Mouse (Mus musculus) liver, postnatal 0 days (tissue): ENCODE measurements at regions not wholly inside any gene's neighbourhood (a gene's known extent, or its start where the extent isn't known, plus 50 kb on each side); places are given as distances from the start of the nearest gene placed in this dataset.

Source experiments
- ATAC-seq: fragments of 200-750 bp; cut with Nextera tagmentation; 2 replicates; pipeline ENCODE4 v1.8.0; 2017; ENCODE audit warnings: mild to moderate bottlenecking, moderate library complexity
- DNase-seq: peaks from one replicate; pipeline ENCODE4 v3.0.0-alpha.2; 2016
- H3K27ac ChIP-seq: fragments of 300-500 bp; sonication (generic); 2 replicates; pipeline ENCODE4 v1.5.1; 2014; ENCODE audit warnings: antibody characterized with exemption, moderate library complexity, mild to moderate bottlenecking, low read depth
- H3K27me3 ChIP-seq: fragments of 300-500 bp; sonication (generic); 2 replicates; pipeline ENCODE4 v1.6.1; 2014; ENCODE audit warnings: low read length, control low read depth, mixed read lengths; ENCODE audit not compliant: insufficient read depth
- H3K36me3 ChIP-seq: fragments of 300-500 bp; sonication (generic); replicated peaks from 2 replicates; pipeline ENCODE4 v1.6.1; 2014; ENCODE audit warnings: mild to moderate bottlenecking, control low read depth, low read length, moderate library complexity, mixed read lengths; ENCODE audit not compliant: insufficient read depth
- H3K4me1 ChIP-seq: fragments of 300-500 bp; sonication (generic); 2 replicates; pipeline ENCODE4 v1.6.1; 2014; ENCODE audit warnings: antibody characterized with exemption, mild to moderate bottlenecking, control low read depth; ENCODE audit not compliant: insufficient read depth
- H3K4me2 ChIP-seq: fragments of 300-500 bp; sonication (generic); 2 replicates; pipeline ENCODE4 v1.6.1; 2014; ENCODE audit warnings: low read depth, mild to moderate bottlenecking, low read length, moderate library complexity, mixed read lengths
- H3K4me3 ChIP-seq: fragments of 300-500 bp; sonication (generic); 2 replicates; pipeline ENCODE4 v1.5.1; 2014; ENCODE audit warnings: low read depth, low read length
- H3K9ac ChIP-seq: fragments of 300-500 bp; sonication (generic); replicated peaks from 2 replicates; pipeline ENCODE4 v1.6.1; 2014; ENCODE audit warnings: mild to moderate bottlenecking, moderate library complexity
- H3K9me3 ChIP-seq: fragments of 300-500 bp; sonication (generic); 2 replicates; pipeline ENCODE4 v1.6.1; 2016; ENCODE audit warnings: mild to moderate bottlenecking, control low read depth, low read length, mixed read lengths
- CTCF ChIP-seq: sonication (generic); IDR thresholded peaks from 2 replicates; pipeline ENCODE4 v1.5.1; 2016; ENCODE audit warnings: antibody characterized with exemption, low read depth
- EP300 ChIP-seq: IDR thresholded peaks from 2 replicates; pipeline ENCODE4 v1.6.1; 2016; ENCODE audit warnings: antibody characterized with exemption, low read depth, mild to moderate bottlenecking
- WGBS: fragments of 180-500 bp; shearing (Covaris S2); extraction: QIAGEN DNeasy Blood & Tissue Kit; methylation state at CpG from one replicate; pipeline ENCODE4 v1.1.7; 2014; ENCODE audit not compliant: insufficient replicate concordance; 5-methylcytosine and 5-hydroxymethylcytosine counted together

GRCm38 (mm10) chr5:133666473-133666872 lies 433.0 kb upstream of the Castor2 start:
- WGBS, result 29% methylated on average over 6 of the region's 6 CpGs
- Histone ChIP-seq H3K36me3 (no peaks in the 10 kb centered on the region), H3K27ac (no peak overlapping the region), H3K4me2 (no peak overlapping the region), H3K9me3 (no peaks in the 10 kb centered on the region), H3K9ac (no peak overlapping the region), H3K27me3 (no peaks in the 10 kb centered on the region), H3K4me3 (no peak overlapping the region), H3K4me1 (no peaks in the 10 kb centered on the region)
- peak; percentile 32 for DNase-seq
- TF ChIP-seq CTCF, result peak; percentile 38
- no peak for TF ChIP-seq EP300
- no peak for ATAC-seq

GRCm38 (mm10) chr5:133662474-133663256 lies 436.8 kb upstream of the Castor2 start:
- 75% methylated on average over 7 of the region's 7 CpGs for WGBS
- Histone ChIP-seq H3K27me3 (no peaks in the 10 kb centered on the region), H3K4me2 (no peak overlapping the region), H3K9me3 (no peaks in the 10 kb centered on the region), H3K9ac (no peak overlapping the region), H3K4me1 (no peaks in the 10 kb centered on the region), H3K27ac (no peak overlapping the region), H3K36me3 (no peaks in the 10 kb centered on the region), H3K4me3 (no peak overlapping the region)
- DNase-seq (no peak), ATAC-seq (no peak)
- no peak for TF ChIP-seq CTCF
- no peak for TF ChIP-seq EP300

- Histone ChIP-seq H3K4me2 (no peak overlapping the region), H3K36me3 (no peaks in the 10 kb centered on the region), H3K4me1 (no peaks in the 10 kb centered on the region), H3K4me3 (no peak overlapping the region), H3K27ac (no peak overlapping the region), H3K9ac (no peak overlapping the region), H3K9me3 (no peaks in the 10 kb centered on the region), H3K27me3 (no peaks in the 10 kb centered on the region)
- 83% methylated on average over 11 of the region's 11 CpGs for WGBS
- DNase-seq, result no peak
- no peak for ATAC-seq
- TF ChIP-seq CTCF, result no peak
- no peak for TF ChIP-seq EP300
These were observed 439.2 kb upstream of the Castor2 start for GRCm38 (mm10) chr5:133660351-133660750.

- no peak for DNase-seq
- no peaks in the 10 kb centered on the region for H3K4me1 ChIP-seq
- H3K9me3 ChIP-seq, result no peaks in the 10 kb centered on the region
- WGBS, result 84% methylated on average over 8 of the region's 8 CpGs
- H3K27ac ChIP-seq, result no peak overlapping the region
- no peak overlapping the region for H3K4me2 ChIP-seq
- no peak overlapping the region for H3K4me3 ChIP-seq
- ATAC-seq, result no peak
- no peak overlapping the region for H3K9ac ChIP-seq
- no peaks in the 10 kb centered on the region for H3K27me3 ChIP-seq
- no peaks in the 10 kb centered on the region for H3K36me3 ChIP-seq
- TF ChIP-seq CTCF (no peak), EP300 (no peak)
These were observed 442.7 kb upstream of the Castor2 start for GRCm38 (mm10) chr5:133656837-133657236.

GRCm38 (mm10) chr5:133653431-133653830 lies 446.1 kb upstream of the Castor2 start:
- no peak for DNase-seq
- TF ChIP-seq CTCF (no peak), EP300 (no peak)
- H3K27ac ChIP-seq, result no peak overlapping the region
- H3K4me1 ChIP-seq, result no peaks in the 10 kb centered on the region
- WGBS, result 61% methylated on average over 1 of the region's 1 CpGs
- no peaks in the 10 kb centered on the region for H3K36me3 ChIP-seq
- ATAC-seq, result no peak
- no peaks in the 10 kb centered on the region for H3K9me3 ChIP-seq
- no peak overlapping the region for H3K9ac ChIP-seq
- H3K4me3 ChIP-seq, result no peak overlapping the region
- no peaks in the 10 kb centered on the region for H3K27me3 ChIP-seq
- H3K4me2 ChIP-seq, result no peak overlapping the region

GRCm38 (mm10) chr5:133650246-133650645 lies 449.3 kb upstream of the Castor2 start:
- WGBS, result 82% methylated on average over 3 of the region's 3 CpGs
- H3K4me2 ChIP-seq, result no peak overlapping the region
- H3K4me1 ChIP-seq, result no peaks in the 10 kb centered on the region
- H3K9ac ChIP-seq, result no peak overlapping the region
- no peak overlapping the region for H3K4me3 ChIP-seq
- no peaks in the 10 kb centered on the region for H3K27me3 ChIP-seq
- no peak for ATAC-seq
- peaks cover 2% of the 10 kb centered on the region; the same call in 1 of the 2 replicates for H3K9me3 ChIP-seq
- no peak for DNase-seq
- H3K27ac ChIP-seq, result no peak overlapping the region
- H3K36me3 ChIP-seq, result no peaks in the 10 kb centered on the region
- TF ChIP-seq EP300 (no peak), CTCF (no peak)
